Mouse (Mus musculus): Measurements from ENCODE around the gene Smpd3.
A peak's percentile ranks its signal among the peaks of the same experiment; 100 is the strongest.

Smpd3 gene

DNA sequence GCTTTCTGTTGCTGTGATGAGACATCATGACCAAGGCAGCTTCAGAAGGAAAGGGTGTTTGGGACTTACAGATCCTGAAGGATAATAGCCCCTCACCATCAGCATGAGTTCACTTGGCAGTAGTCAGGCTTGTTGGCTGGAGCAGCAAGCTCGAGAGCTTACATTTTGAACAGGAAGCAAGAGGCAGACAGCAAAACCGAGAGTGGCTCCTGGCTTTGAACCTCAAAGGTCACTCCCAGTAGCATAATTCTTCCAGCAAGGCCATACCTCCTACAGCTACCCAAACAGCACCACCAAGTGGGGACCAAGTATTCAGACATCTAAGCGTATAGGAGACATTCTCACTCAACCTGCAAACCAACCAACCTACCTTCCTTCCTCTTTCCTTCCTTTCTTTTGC is 105.0 kb downstream of the Smpd3 start:
- no peak for DNase-seq (ENCODE audit: low read depth)

GRCm38 (mm10) chr8:106231536-106231935 is 106.3 kb downstream of the Smpd3 start:
- DNase-seq (ENCODE audit: low read depth), result no peak

DNA sequence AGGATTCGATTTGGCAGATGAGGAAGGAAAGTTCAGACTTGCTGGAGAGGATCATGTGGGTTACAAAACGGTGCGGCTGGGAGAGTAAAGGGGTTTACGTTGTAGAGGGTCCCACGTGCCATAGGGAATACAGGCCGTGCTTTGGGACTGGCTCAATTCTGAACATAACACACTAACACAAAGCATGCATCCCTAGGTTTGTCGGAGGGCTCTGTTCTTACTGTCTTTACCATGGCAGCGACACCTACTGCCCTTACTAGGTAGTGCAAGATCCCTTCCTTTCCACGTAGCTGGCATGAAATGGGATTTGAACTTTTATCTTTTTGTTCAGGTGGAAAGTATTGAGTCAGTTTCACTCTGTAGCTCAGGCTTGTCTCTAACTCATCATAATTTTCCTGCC is 111.2 kb downstream of the Smpd3 start:
- no peak for DNase-seq (ENCODE audit: low read depth)

DNA sequence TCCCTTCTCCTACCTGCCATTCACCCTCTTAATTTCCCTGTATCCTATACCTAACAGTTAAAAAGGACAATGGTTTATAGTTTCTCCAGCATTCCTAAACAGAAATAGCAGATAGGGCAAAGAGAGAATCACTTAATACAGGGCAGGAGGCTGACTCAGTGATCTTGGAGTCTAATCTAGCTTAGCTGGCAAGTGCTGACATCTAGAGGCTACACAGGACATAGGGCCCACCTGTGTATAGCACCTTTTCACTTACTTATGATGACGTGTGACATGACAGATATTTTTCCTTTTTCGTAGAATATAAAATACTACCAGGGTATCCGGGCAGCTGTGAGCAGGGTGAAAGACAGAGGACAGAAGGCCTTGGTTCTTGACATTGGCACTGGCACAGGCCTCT is 118.2 kb downstream of the Smpd3 start:
- no peak for DNase-seq (ENCODE audit: low read depth)

DNA sequence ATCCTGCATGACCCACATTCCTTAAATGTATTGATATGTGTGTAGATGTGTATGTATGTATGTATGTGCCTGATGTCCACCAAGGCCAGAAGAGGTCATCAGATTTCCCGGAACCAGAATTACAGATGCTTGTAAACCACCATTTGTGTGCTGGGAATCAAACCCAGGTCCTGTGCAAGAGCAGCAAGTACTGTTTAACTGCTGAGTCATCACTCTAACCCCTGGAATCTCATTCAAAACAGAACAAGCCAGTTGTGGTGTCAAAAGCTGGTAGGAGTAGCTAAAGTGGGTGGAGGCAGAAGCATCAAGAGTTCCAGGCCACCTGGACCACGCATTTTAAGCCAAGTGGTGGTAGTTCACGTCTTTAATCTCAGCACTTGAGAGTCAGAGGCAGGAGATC is 123.8 kb downstream of the Smpd3 start:
- no peak for DNase-seq (ENCODE audit: low read depth)

DNA sequence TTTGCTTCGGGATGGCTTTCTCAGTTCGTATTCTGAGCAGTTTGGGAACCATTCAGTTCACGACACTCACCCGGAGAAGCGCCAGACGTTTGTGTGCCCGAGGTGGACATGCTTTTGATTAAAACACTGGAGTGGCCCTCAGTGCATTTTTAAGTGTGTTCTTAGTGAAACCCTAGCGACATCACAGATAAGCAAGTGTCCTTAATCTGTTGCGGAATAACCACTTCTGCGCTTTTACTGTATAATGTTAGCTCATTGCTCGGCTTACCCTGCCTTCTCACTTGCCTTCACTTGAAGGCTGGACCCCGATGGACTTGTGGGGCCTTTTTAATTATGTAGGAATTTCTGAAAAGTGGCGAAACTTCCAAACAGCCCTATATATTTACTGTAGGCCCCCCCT is 126.4 kb downstream of the Smpd3 start:
- no peak for DNase-seq (ENCODE audit: low read depth)

DNA sequence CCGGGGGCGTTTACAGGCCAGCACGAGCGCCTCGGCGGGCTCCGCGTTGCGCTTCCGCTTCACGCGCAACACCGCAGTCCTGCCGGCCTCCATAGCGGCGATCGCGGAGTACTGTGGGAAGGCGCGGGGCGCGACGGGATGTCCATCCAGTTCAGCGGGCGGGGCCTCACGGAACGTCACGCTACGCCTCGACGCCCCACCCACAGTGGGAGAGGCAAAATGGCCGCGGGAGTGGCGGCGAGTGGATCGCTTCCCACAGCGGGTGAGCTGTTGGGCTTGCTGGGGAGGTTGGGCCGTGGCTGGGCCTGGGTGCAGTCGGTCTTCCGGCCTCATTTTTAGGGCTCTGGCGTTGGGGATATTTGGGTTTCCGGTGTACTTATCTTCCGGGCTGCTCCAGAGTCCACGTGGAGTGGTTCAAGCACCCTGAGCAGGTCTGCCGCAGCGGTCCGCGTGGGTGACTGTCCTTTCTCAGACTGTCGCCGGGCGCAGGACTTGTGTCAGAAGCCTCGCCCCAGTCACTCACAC is 126.9 kb downstream of the Smpd3 start, which contains the start of the genes Slc7a6os and Prmt7:
TSS of gene Slc7a6os (minus strand) at position 115 of the 525 bp plus-strand sequence.
TSS of gene Prmt7 (plus strand) at position 116 of the 525 bp plus-strand sequence.
- DNase-seq (ENCODE audit: low read depth), result peak; percentile 78

- DNase-seq (ENCODE audit: low read depth), result peak; percentile 15
Observed at GRCm38 (mm10) chr8:106210035-106210731, 127.6 kb downstream of the Smpd3 start.
